Mouse (Mus musculus) intestine, embryonic 14.5 days (tissue): ENCODE data around the gene Ssc4d. TPM values are rescaled to one million over a fixed set of nuclear protein-coding genes. Genes with fewer than 3 reads are reported as not detected.

ENCODE experiments used
- ATAC-seq: fragments of 200-750 bp; cut with Nextera tagmentation; replicated peaks from 2 replicates; pipeline ENCODE4 v1.8.0; 2017; ENCODE audit warnings: low read depth, moderate number of reproducible peaks, moderate TSS enrichment, moderate library complexity; ENCODE audit not compliant: low FRiP score, low TSS enrichment
- DNase-seq: peaks from one replicate; pipeline ENCODE4 v3.0.0-alpha.2; 2018; ENCODE audit warnings: low spot score
- H3K27ac ChIP-seq: fragments of 300-500 bp; sonication (generic); 2 replicates; pipeline ENCODE4 v1.5.1; 2014; ENCODE audit warnings: low read depth, mild to moderate bottlenecking, control low read depth
- H3K27me3 ChIP-seq: fragments of 300-500 bp; sonication (generic); replicated peaks from 2 replicates; pipeline ENCODE4 v1.6.1; 2014; ENCODE audit warnings: low read length, control low read depth; ENCODE audit not compliant: control insufficient read depth, insufficient read depth
- H3K36me3 ChIP-seq: fragments of 300-500 bp; sonication (generic); 2 replicates; pipeline ENCODE4 v1.6.1; 2014; ENCODE audit warnings: low read length, control low read depth; ENCODE audit not compliant: control insufficient read depth, insufficient read depth
- H3K4me1 ChIP-seq: fragments of 300-500 bp; sonication (generic); replicated peaks from 2 replicates; pipeline ENCODE4 v1.6.1; 2014; ENCODE audit warnings: low read length, control low read depth, mixed read lengths; ENCODE audit not compliant: control insufficient read depth, insufficient read depth
- H3K4me2 ChIP-seq: fragments of 300-500 bp; sonication (generic); 2 replicates; pipeline ENCODE4 v1.6.1; 2014; ENCODE audit warnings: low read length
- H3K4me3 ChIP-seq: fragments of 300-500 bp; sonication (generic); 2 replicates; pipeline ENCODE4 v1.5.1; 2014; ENCODE audit warnings: low read depth, low read length, control low read depth, mixed read lengths
- H3K9ac ChIP-seq: fragments of 300-500 bp; sonication (generic); 2 replicates; pipeline ENCODE4 v1.6.1; 2014; ENCODE audit warnings: mild to moderate bottlenecking, low read length
- H3K9me3 ChIP-seq: fragments of 300-500 bp; sonication (generic); 2 replicates; pipeline ENCODE4 v1.6.1; 2016; ENCODE audit warnings: low read length, control low read depth; ENCODE audit not compliant: control insufficient read depth
- WGBS: fragments of 180-500 bp; shearing (Covaris S2); extraction: QIAGEN DNeasy Blood & Tissue Kit; methylation state at CpG from one replicate; pipeline ENCODE4 v1.1.7; 2014; 5-methylcytosine and 5-hydroxymethylcytosine counted together
- polyA plus RNA-seq: library from polyadenylated mRNA; unstranded; fragments of >200 nt; fragmentation: Nextera tagmentation; extraction: Ambion mirVana; gene quantifications from 2 replicates; pipeline ENCODE4 v1.2.1, GENCODE M21; 2014

Gene Ssc4d
- polyA plus RNA-seq, 1 experiment from 2014 or later: 2.9 TPM

- peaks cover 76% of the 10 kb centered on the region for H3K36me3 ChIP-seq
- H3K9ac ChIP-seq: no peak overlapping the region
- 72% methylated on average over 6 of the region's 6 CpGs for WGBS
- no peaks in the 10 kb centered on the region for H3K9me3 ChIP-seq
- H3K4me3 ChIP-seq: no peak overlapping the region
- H3K27ac ChIP-seq: no peak overlapping the region
- H3K27me3 ChIP-seq: no peaks in the 10 kb centered on the region
- no peak for DNase-seq
- H3K4me2 ChIP-seq: no peak overlapping the region
- H3K4me1 ChIP-seq: no peaks in the 10 kb centered on the region; the same call in 1 of the 2 replicates
- ATAC-seq: no peak
Observed at GRCm38 (mm10) chr5:135914156-135914555, 60.2 kb downstream of the Ssc4d start.

GRCm38 (mm10) chr5:135913201-135913600, 61.1 kb downstream of the Ssc4d start:
- Histone ChIP-seq H3K36me3 (peaks cover 76% of the 10 kb centered on the region), H3K27ac (no peak overlapping the region), H3K4me2 (no peak overlapping the region), H3K4me3 (no peak overlapping the region), H3K9ac (no peak overlapping the region), H3K9me3 (no peaks in the 10 kb centered on the region), H3K4me1 (no peaks in the 10 kb centered on the region; the same call in 1 of the 2 replicates), H3K27me3 (no peaks in the 10 kb centered on the region)
- 76% methylated on average over 5 of the region's 5 CpGs for WGBS
- no peak for DNase-seq
- no peak for ATAC-seq

GRCm38 (mm10) chr5:135911633-135912220, 62.6 kb downstream of the Ssc4d start:
- no peak overlapping the region for H3K27ac ChIP-seq
- no peak overlapping the region for H3K4me3 ChIP-seq
- no peak overlapping the region for H3K9ac ChIP-seq
- ATAC-seq (no peak), DNase-seq (no peak)
- no peaks in the 10 kb centered on the region; the same call in 1 of the 2 replicates for H3K4me1 ChIP-seq
- no peak overlapping the region for H3K4me2 ChIP-seq
- peaks cover 75% of the 10 kb centered on the region for H3K36me3 ChIP-seq
- no peaks in the 10 kb centered on the region for H3K27me3 ChIP-seq
- no peaks in the 10 kb centered on the region for H3K9me3 ChIP-seq
- 87% methylated on average over 11 of the region's 11 CpGs for WGBS

- Histone ChIP-seq H3K4me2 (no peak overlapping the region), H3K27ac (no peak overlapping the region), H3K27me3 (no peaks in the 10 kb centered on the region), H3K36me3 (peaks cover 68% of the 10 kb centered on the region), H3K9ac (no peak overlapping the region), H3K9me3 (no peaks in the 10 kb centered on the region), H3K4me3 (no peak overlapping the region), H3K4me1 (no peaks in the 10 kb centered on the region)
- ATAC-seq: no peak
- 90% methylated on average over 25 of the region's 25 CpGs for WGBS
- no peak for DNase-seq
Observed at GRCm38 (mm10) chr5:135910813-135911212, 63.5 kb downstream of the Ssc4d start.

Other genes with a start within 250 kb of the Ssc4d start
- gene Tmem120a, start 230.1 kb downstream of the Ssc4d start, polyA plus RNA-seq: 40.4 and 40.9 TPM in 2 replicates
- gene Styxl1, start 196.1 kb downstream of the Ssc4d start, polyA plus RNA-seq: 0.28 TPM in 1 of 2 replicates, not detected in the other
- gene Mdh2, start 196.1 kb downstream of the Ssc4d start, polyA plus RNA-seq: 597 and 634 TPM in 2 replicates
- 2.2 and 2.7 TPM in 2 replicates for gene Srrm3, start 167.6 kb downstream of the Ssc4d start, polyA plus RNA-seq
- gene Hspb1, start 86.6 kb downstream of the Ssc4d start, polyA plus RNA-seq: 79.9 and 81.7 TPM in 2 replicates
- 93.3 and 95.7 TPM in 2 replicates for gene Ywhag, start 39.9 kb downstream of the Ssc4d start, polyA plus RNA-seq
- gene Zp3, start 5.6 kb upstream of the Ssc4d start, polyA plus RNA-seq: not detected in 2 replicates
- 23.2 and 24.6 TPM in 2 replicates for gene Dtx2, start 20.3 kb upstream of the Ssc4d start, polyA plus RNA-seq
- gene Upk3b, start 64.0 kb upstream of the Ssc4d start, polyA plus RNA-seq: 52.1 and 53.5 TPM in 2 replicates
- gene Upk3bl, start 80.0 kb upstream of the Ssc4d start, polyA plus RNA-seq: 0.41 and 1.6 TPM in 2 replicates
- 22.6 and 26.1 TPM in 2 replicates for gene Rasa4, start 109.4 kb upstream of the Ssc4d start, polyA plus RNA-seq
- 269 and 270 TPM in 2 replicates for gene Polr2j, start 142.1 kb upstream of the Ssc4d start, polyA plus RNA-seq
- gene Lrwd1, start 161.5 kb upstream of the Ssc4d start, polyA plus RNA-seq: 30.6 and 33.7 TPM in 2 replicates
- 13.4 and 16.4 TPM in 2 replicates for gene Alkbh4, start 161.6 kb upstream of the Ssc4d start, polyA plus RNA-seq
- 6.2 and 7.1 TPM in 2 replicates for gene Orai2, start 196.2 kb upstream of the Ssc4d start, polyA plus RNA-seq
- 42.0 and 53.1 TPM in 2 replicates for gene Prkrip1, start 224.4 kb upstream of the Ssc4d start, polyA plus RNA-seq